Mouse (Mus musculus) left cerebral cortex, postnatal 14 days (tissue): Measurements from ENCODE around the gene Gm6685. TPM values are rescaled to one million over a fixed set of nuclear protein-coding genes. Genes with fewer than 3 reads are reported as not detected.
"Not testable (repeated sequence)": the region's sequence is repeated elsewhere in the genome, so short reads cannot be mapped to it uniquely, and the experiment has no call there.

ENCODE experiments used
- DNase-seq, 2 experiments: peaks; one replicate each; pipeline ENCODE4 v3.0.0; 2021 to 2022; ENCODE audit warnings: low spot score in 2 of 2, mixed read lengths in 1 of 2
- intact Hi-C: fragments of 180-260 bp; cut with DNase I; formaldehyde crosslinking; loops from one replicate; pipeline ENCODE4 v1.15.1; 2025
- long read RNA-seq, 2 experiments: library from polyadenylated mRNA; stranded (forward); transcript quantifications; one replicate each; pipeline ENCODE4 v2.0.0; 2021
- total RNA-seq, 2 experiments: library from RNA; stranded (reverse); gene quantifications; 2 replicates each; pipeline ENCODE4 v1.2.3; 2021

Gm6685 gene
- 1 to 10 TPM; 4.4 to 4.5 TPM for total RNA-seq
- long read RNA-seq, experiment 1: 0 reads
- long read RNA-seq, experiment 2: 0 reads

GRCm38 (mm10) chr11:28339224-28340150 lies at the start of gene Gm6685:
Gene Gm6685, minus strand, starts transcription at chr11:28339867.
- DNase-seq: not testable (repeated sequence)
- intact Hi-C loops: loop anchor here (5.0 kb wide), 1 partner anchor 243 kb away; the partner anchor contains the start of gene Ccdc85a

- no peak for DNase-seq
- intact Hi-C loops: no loop called here
These were observed 36.2 kb upstream of the Gm6685 start for GRCm38 (mm10) chr11:28375891-28376290.

GRCm38 (mm10) chr11:28374636-28375035 lies 35.0 kb upstream of the Gm6685 start:
- no peak for DNase-seq
- intact Hi-C loops: no loop called here

GRCm38 (mm10) chr11:28371381-28371780 lies 31.7 kb upstream of the Gm6685 start:
- DNase-seq, intact Hi-C loops: not testable (repeated sequence)

GRCm38 (mm10) chr11:28365929-28366244 lies 26.2 kb upstream of the Gm6685 start:
- no peak for DNase-seq
- intact Hi-C loops: loop anchor here (1.0 kb wide), 1 partner anchor 218 kb away; the partner anchor contains the start of gene Ccdc85a

GRCm38 (mm10) chr11:28365209-28365928 lies 25.7 kb upstream of the Gm6685 start:
- DNase-seq: peak; percentile 79 to 86
- intact Hi-C loops: loop anchor here (1.0 kb wide), 1 partner anchor 219 kb away; the partner anchor contains the start of gene Ccdc85a

GRCm38 (mm10) chr11:28343465-28343864 lies 3.8 kb upstream of the Gm6685 start:
- no peak for DNase-seq
- intact Hi-C loops: loop anchor here (5.0 kb wide), 1 partner anchor 239 kb away; the partner anchor contains the start of gene Ccdc85a

- DNase-seq: peak in 1 of 2 experiments; percentile 9
- intact Hi-C loops: loop anchor here (5.0 kb wide), 1 partner anchor 240 kb away; the partner anchor contains the start of gene Ccdc85a
These were observed 2.2 kb upstream of the Gm6685 start for GRCm38 (mm10) chr11:28341887-28342286.

GRCm38 (mm10) chr11:28327878-28328277 lies 11.8 kb downstream of the Gm6685 start:
- intact Hi-C loops: no loop called here
- DNase-seq: no peak

- intact Hi-C loops: no loop called here
- DNase-seq: no peak
These were observed 26.3 kb downstream of the Gm6685 start for GRCm38 (mm10) chr11:28313396-28313795.

- no peak for DNase-seq
- intact Hi-C loops: no loop called here
These were observed 31.9 kb downstream of the Gm6685 start for GRCm38 (mm10) chr11:28307723-28308122.

GRCm38 (mm10) chr11:28290440-28290839 lies 49.2 kb downstream of the Gm6685 start:
- DNase-seq: no peak
- intact Hi-C loops: no loop called here

Other genes with a start within 250 kb of the Gm6685 start
- 100 to 1,000 TPM; 103 to 105 TPM for gene Ccdc85a, start 244.5 kb upstream of the Gm6685 start, total RNA-seq